Mouse (Mus musculus): Measurements from ENCODE around the gene Vamp2. TPM values are rescaled to one million over a fixed set of nuclear protein-coding genes. Genes with fewer than 3 reads are reported as not detected.

Vamp2 gene
- polyA plus RNA-seq, 1 experiment from 2014 or later = 81.5 TPM

DNA sequence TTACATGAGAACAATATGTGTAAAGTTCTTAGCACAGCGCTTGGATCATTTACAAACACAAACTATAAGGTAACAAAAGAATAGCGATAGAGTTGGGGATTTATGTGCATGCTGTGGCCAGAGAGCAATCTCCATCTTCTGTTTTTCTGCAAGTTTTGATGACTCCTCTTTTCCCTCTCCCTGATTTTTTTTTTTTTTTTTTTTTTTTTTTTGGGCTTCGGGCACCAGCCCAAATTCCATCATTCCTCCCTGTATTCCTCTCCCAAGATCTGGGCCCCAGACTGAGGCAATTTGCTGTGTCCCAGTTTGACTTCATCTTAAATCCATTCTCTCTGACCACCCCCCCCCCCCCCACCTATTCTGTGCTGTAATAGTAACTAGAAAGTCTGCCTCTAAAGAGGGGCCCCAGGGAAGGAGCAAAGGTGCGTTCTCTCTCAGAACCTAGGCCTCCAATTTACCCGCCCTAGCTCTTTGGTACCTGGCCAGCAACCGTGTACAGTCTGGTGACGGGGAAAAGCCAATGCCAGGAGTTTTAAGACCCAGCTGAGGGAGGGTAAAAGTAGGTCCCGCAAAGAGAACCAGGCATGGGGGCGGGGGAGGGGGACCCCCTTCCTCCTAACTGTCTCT, 8.2 kb downstream of the Vamp2 start:
- WGBS = 8% methylated on average over 9 of the region's 9 CpGs
- Histone ChIP-seq H3K4me3 (ENCODE audit: low read length) (peak overlapping the region; percentile 67), H3K9ac (replicated peaks; ENCODE audit: low read length) (peak overlapping the region; percentile 69), H3K4me1 (ENCODE audit: insufficient read depth, low read length) (peaks cover 52% of the 10 kb centered on the region), H3K9me3 (ENCODE audit: low read length) (no peaks in the 10 kb centered on the region), H3K27me3 (ENCODE audit: insufficient read depth, low read length) (no peaks in the 10 kb centered on the region), H3K4me2 (replicated peaks; ENCODE audit: low read depth, low read length) (peak overlapping the region; percentile 86), H3K27ac (ENCODE audit: low read length) (peak overlapping the region; percentile 89), H3K36me3 (ENCODE audit: insufficient read depth, low read length) (peaks cover 13% of the 10 kb centered on the region)
- ATAC-seq (ENCODE audit: low FRiP score, low TSS enrichment) = no peak

- Histone ChIP-seq H3K27ac (ENCODE audit: low read length) (peak overlapping the region; percentile 89), H3K4me2 (replicated peaks; ENCODE audit: low read depth, low read length) (peak overlapping the region; percentile 86), H3K27me3 (ENCODE audit: insufficient read depth, low read length) (no peaks in the 10 kb centered on the region), H3K9me3 (ENCODE audit: low read length) (no peaks in the 10 kb centered on the region), H3K4me3 (ENCODE audit: low read length) (peak overlapping the region; percentile 67), H3K36me3 (ENCODE audit: insufficient read depth, low read length) (peaks cover 19% of the 10 kb centered on the region), H3K9ac (replicated peaks; ENCODE audit: low read length) (peak overlapping the region; percentile 61), H3K4me1 (ENCODE audit: insufficient read depth, low read length) (peaks cover 50% of the 10 kb centered on the region)
- 2% methylated on average over 29 of the region's 29 CpGs for WGBS
- ATAC-seq (ENCODE audit: low FRiP score, low TSS enrichment) = peak; percentile 53
Observed at GRCm38 (mm10) chr11:69096987-69097900, 9.0 kb downstream of the Vamp2 start.

GRCm38 (mm10) chr11:69098039-69098761, 9.9 kb downstream of the Vamp2 start:
- Histone ChIP-seq H3K36me3 (ENCODE audit: insufficient read depth, low read length) (peaks cover 25% of the 10 kb centered on the region), H3K4me2 (replicated peaks; ENCODE audit: low read depth, low read length) (peak overlapping the region; percentile 97), H3K27ac (ENCODE audit: low read length) (peak overlapping the region; percentile 89), H3K9me3 (ENCODE audit: low read length) (no peaks in the 10 kb centered on the region), H3K27me3 (ENCODE audit: insufficient read depth, low read length) (no peaks in the 10 kb centered on the region), H3K4me3 (ENCODE audit: low read length) (peak overlapping the region; percentile 67), H3K4me1 (ENCODE audit: insufficient read depth, low read length) (peaks cover 50% of the 10 kb centered on the region), H3K9ac (replicated peaks; ENCODE audit: low read length) (peak overlapping the region; percentile 74)
- ATAC-seq (ENCODE audit: low FRiP score, low TSS enrichment) = no peak
- 15% methylated on average over 8 of the region's 8 CpGs for WGBS

- H3K4me1 ChIP-seq (ENCODE audit: insufficient read depth, low read length) = peaks cover 50% of the 10 kb centered on the region
- H3K9me3 ChIP-seq (ENCODE audit: low read length) = no peaks in the 10 kb centered on the region
- H3K36me3 ChIP-seq (ENCODE audit: insufficient read depth, low read length) = peaks cover 30% of the 10 kb centered on the region
- H3K4me3 ChIP-seq (ENCODE audit: low read length) = peak overlapping the region; percentile 63
- H3K4me2 ChIP-seq (replicated peaks; ENCODE audit: low read depth, low read length) = peak overlapping the region; percentile 97
- H3K27me3 ChIP-seq (ENCODE audit: insufficient read depth, low read length) = no peaks in the 10 kb centered on the region
- H3K27ac ChIP-seq (ENCODE audit: low read length) = peak overlapping the region; percentile 89
- under 1% methylated on average over 19 of the region's 19 CpGs for WGBS
- H3K9ac ChIP-seq (replicated peaks; ENCODE audit: low read length) = peak overlapping the region; percentile 74
- peak; percentile 3; the same call in 1 of the 2 replicates for ATAC-seq (ENCODE audit: low FRiP score, low TSS enrichment)
Observed at GRCm38 (mm10) chr11:69098762-69099091, 10.4 kb downstream of the Vamp2 start.

DNA sequence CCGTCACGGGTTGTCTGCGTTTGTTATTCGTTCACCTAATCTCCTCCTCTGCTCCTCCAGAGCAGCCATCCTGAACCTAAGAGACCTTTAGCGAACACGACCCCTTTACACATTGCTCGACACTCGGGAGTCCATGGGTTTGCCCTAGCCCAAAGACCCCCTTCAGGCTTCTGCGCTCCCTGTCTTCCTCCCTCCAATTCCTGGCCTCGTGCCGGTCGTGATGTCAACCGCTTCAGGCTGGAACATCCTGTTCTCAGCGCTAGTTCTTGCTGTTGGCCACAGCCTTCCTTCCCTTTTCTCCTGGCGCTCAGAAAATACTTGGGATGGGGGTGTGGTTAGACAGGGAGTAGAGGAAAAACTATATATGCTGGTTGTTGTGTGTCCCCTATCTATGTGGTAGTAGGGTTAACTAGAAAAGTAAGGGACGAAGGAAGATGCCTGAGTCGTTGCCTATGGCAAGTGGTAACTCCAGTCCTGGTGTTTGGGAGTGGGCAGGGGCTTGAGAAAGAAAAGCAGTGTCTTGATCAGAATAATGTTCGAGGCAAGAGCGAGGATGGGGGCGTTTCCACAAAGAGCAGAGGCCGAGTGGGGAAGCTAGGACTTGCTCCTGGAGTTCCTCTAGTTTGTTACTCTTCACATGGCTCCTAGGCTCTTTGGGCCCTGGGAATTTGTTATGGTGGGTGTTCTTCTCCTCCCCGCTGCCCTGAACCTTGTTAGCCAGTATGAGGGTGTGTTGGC, 11.1 kb downstream of the Vamp2 start:
- peak overlapping the region; percentile 63 for H3K4me3 ChIP-seq (ENCODE audit: low read length)
- ATAC-seq (ENCODE audit: low FRiP score, low TSS enrichment) = no peak
- peaks cover 36% of the 10 kb centered on the region for H3K36me3 ChIP-seq (ENCODE audit: insufficient read depth, low read length)
- H3K9ac ChIP-seq (replicated peaks; ENCODE audit: low read length) = peak overlapping the region; percentile 74
- H3K9me3 ChIP-seq (ENCODE audit: low read length) = no peaks in the 10 kb centered on the region
- WGBS = 1% methylated on average over 22 of the region's 22 CpGs
- H3K4me1 ChIP-seq (ENCODE audit: insufficient read depth, low read length) = peaks cover 49% of the 10 kb centered on the region
- H3K27me3 ChIP-seq (ENCODE audit: insufficient read depth, low read length) = no peaks in the 10 kb centered on the region
- H3K27ac ChIP-seq (ENCODE audit: low read length) = peak overlapping the region; percentile 89
- H3K4me2 ChIP-seq (replicated peaks; ENCODE audit: low read depth, low read length) = peak overlapping the region; percentile 97

- Histone ChIP-seq H3K9ac (replicated peaks; ENCODE audit: low read length) (peak overlapping the region; percentile 74), H3K36me3 (ENCODE audit: insufficient read depth, low read length) (peaks cover 42% of the 10 kb centered on the region), H3K4me2 (replicated peaks; ENCODE audit: low read depth, low read length) (peak overlapping the region; percentile 97), H3K4me3 (ENCODE audit: low read length) (peak overlapping the region; percentile 63), H3K9me3 (ENCODE audit: low read length) (no peaks in the 10 kb centered on the region), H3K27me3 (ENCODE audit: insufficient read depth, low read length) (no peaks in the 10 kb centered on the region), H3K4me1 (ENCODE audit: insufficient read depth, low read length) (peaks cover 46% of the 10 kb centered on the region), H3K27ac (ENCODE audit: low read length) (peak overlapping the region; percentile 89)
- WGBS = under 1% methylated on average over 23 of the region's 23 CpGs
- peak; percentile 11; the same call in 1 of the 2 replicates for ATAC-seq (ENCODE audit: low FRiP score, low TSS enrichment)
Observed at GRCm38 (mm10) chr11:69099915-69100345, 11.6 kb downstream of the Vamp2 start.

DNA sequence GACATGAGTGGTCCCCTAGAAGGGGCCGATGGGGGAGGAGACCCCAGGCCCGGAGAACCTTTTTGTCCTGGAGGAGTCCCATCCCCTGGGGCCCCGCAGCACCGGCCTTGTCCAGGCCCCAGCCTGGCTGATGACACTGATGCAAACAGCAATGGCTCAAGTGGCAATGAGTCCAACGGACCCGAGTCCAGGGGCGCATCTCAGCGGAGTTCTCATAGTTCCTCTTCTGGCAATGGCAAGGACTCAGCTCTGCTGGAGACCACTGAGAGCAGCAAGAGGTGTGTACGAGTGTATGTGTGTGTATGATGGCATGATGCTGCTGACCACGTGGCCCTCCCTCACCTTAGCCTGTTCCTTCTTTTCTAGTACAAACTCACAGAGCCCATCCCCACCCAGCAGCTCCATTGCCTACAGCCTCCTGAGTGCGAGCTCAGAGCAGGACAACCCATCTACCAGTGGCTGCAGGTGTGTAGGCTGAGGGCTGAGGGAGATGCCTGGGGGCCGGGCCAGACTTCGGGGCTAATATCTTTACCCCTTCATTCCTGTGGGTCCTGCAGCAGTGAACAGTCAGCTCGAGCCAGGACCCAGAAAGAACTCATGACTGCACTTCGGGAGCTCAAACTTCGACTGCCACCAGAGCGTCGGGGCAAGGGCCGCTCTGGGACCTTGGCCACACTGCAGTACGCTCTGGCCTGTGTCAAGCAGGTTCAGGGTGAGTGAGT, 12.5 kb downstream of the Vamp2 start:
- Histone ChIP-seq H3K9ac (replicated peaks; ENCODE audit: low read length) (peak overlapping the region; percentile 74; the same call in 1 of the 2 replicates), H3K27me3 (ENCODE audit: insufficient read depth, low read length) (no peaks in the 10 kb centered on the region), H3K4me3 (ENCODE audit: low read length) (peak overlapping the region; percentile 63), H3K36me3 (ENCODE audit: insufficient read depth, low read length) (peaks cover 51% of the 10 kb centered on the region), H3K9me3 (ENCODE audit: low read length) (no peaks in the 10 kb centered on the region), H3K4me1 (ENCODE audit: insufficient read depth, low read length) (peaks cover 45% of the 10 kb centered on the region), H3K4me2 (replicated peaks; ENCODE audit: low read depth, low read length) (peak overlapping the region; percentile 97; the same call in 1 of the 2 replicates), H3K27ac (ENCODE audit: low read length) (peak overlapping the region; percentile 89; the same call in 1 of the 2 replicates)
- 86% methylated on average over 20 of the region's 20 CpGs for WGBS
- ATAC-seq (ENCODE audit: low FRiP score, low TSS enrichment) = no peak

- Histone ChIP-seq H3K4me3 (ENCODE audit: low read length) (no peak overlapping the region), H3K27ac (ENCODE audit: low read length) (no peak overlapping the region), H3K9ac (replicated peaks; ENCODE audit: low read length) (no peak overlapping the region), H3K9me3 (ENCODE audit: low read length) (no peaks in the 10 kb centered on the region), H3K36me3 (ENCODE audit: insufficient read depth, low read length) (peaks cover 57% of the 10 kb centered on the region), H3K27me3 (ENCODE audit: insufficient read depth, low read length) (no peaks in the 10 kb centered on the region), H3K4me1 (ENCODE audit: insufficient read depth, low read length) (peaks cover 35% of the 10 kb centered on the region), H3K4me2 (replicated peaks; ENCODE audit: low read depth, low read length) (no peak overlapping the region)
- 88% methylated on average over 21 of the region's 21 CpGs for WGBS
- ATAC-seq (ENCODE audit: low FRiP score, low TSS enrichment) = no peak
Observed at GRCm38 (mm10) chr11:69101604-69102402, 13.5 kb downstream of the Vamp2 start.

Measured in kidney, embryonic 16.5 days (tissue).